ENCODE assay signal across 10 mouse cellular contexts in genomic region chr3:131335117-131335547, GRCm38 (mm10). TPM values are rescaled to one million over a fixed set of nuclear protein-coding genes. Genes with fewer than 3 reads are reported as not detected.
A peak's percentile ranks its signal among the peaks of the same experiment; 100 is the strongest.
DNase-seq lines count a peak whose midpoint lies in the region; ATAC-seq lines count a peak whose summit lies in the region.
"Had no signal": no experiment of that assay in that cellular context is flagged by ENCODE, and none has a peak within 500 bp of the region (broad histone marks: within the 10 kb centered on the region; RNA-seq: fewer than 3 reads in every experiment).

No protein-coding gene starts in this region.

- no peaks in the 10 kb centered on the region for H3K36me3 ChIP-seq in heart, embryonic 11.5 days (ENCODE audit: control insufficient read depth, insufficient read depth, low read length)
- no peaks in the 10 kb centered on the region for H3K36me3 ChIP-seq in megakaryocyte, embryonic 14.5 days (replicated peaks; ENCODE audit: low read length)
- H3K36me3 ChIP-seq in limb, embryonic 11.5 days (ENCODE audit: control insufficient read depth, insufficient read depth, low read length), result no peaks in the 10 kb centered on the region

- peaks cover 8% of the 10 kb centered on the region; the same call in 1 of the 2 replicates for H3K4me1 ChIP-seq in heart, embryonic 11.5 days (ENCODE audit: control insufficient read depth, insufficient read depth, low read length)
- H3K4me1 ChIP-seq in megakaryocyte, embryonic 14.5 days, result peaks cover 41% of the 10 kb centered on the region
- peaks cover 14% of the 10 kb centered on the region for H3K4me1 ChIP-seq in limb, embryonic 11.5 days (ENCODE audit: control insufficient read depth, insufficient read depth, low read length)

- intact Hi-C loops in heart, postnatal 36 days (cut with DNase I), result no loop called here

- peak overlapping the region; percentile 60; the same call in 1 of the 2 replicates for H3K27ac ChIP-seq in heart, embryonic 11.5 days (ENCODE audit: low read depth, low read length)
- no peak overlapping the region for H3K27ac ChIP-seq in limb, embryonic 11.5 days (replicated peaks; ENCODE audit: low read depth, low read length)

- ATAC-seq in heart, embryonic 11.5 days (replicated peaks; ENCODE audit: insufficient number of reproducible peaks, low FRiP score, low TSS enrichment), result no peak
- no peak for ATAC-seq in megakaryocyte, adult 5-6 weeks (ENCODE audit: poor library complexity, severe bottlenecking)
- ATAC-seq in limb, embryonic 11.5 days (ENCODE audit: insufficient number of reproducible peaks, low FRiP score, low TSS enrichment, low read depth), result no peak

- DNase-seq in heart, postnatal 36 days, result no peak
- DNase-seq in limb, embryonic 11.5 days (ENCODE audit: low spot score), result no peak
- DNase-seq in thymus, postnatal 14 days, result peak; percentile 16
- no peak for DNase-seq in urinary bladder, postnatal 25 days (ENCODE audit: low spot score)
- no peak for DNase-seq in layer of hippocampus, postnatal 36 days
- DNase-seq: gastrocnemius, postnatal 10 days had no signal

- H3K4me2 ChIP-seq in heart, embryonic 11.5 days, result peak overlapping the region; percentile 63
- peak overlapping the region; percentile 10; the same call in 1 of the 2 replicates for H3K4me2 ChIP-seq in limb, embryonic 11.5 days (ENCODE audit: low read depth, severe bottlenecking)

- no peaks in the 10 kb centered on the region for H3K9me3 ChIP-seq in heart, embryonic 11.5 days (replicated peaks; ENCODE audit: control insufficient read depth, low read length)
- H3K9me3 ChIP-seq in megakaryocyte, embryonic 14.5 days, result peaks cover 11% of the 10 kb centered on the region
- no peaks in the 10 kb centered on the region for H3K9me3 ChIP-seq in limb, embryonic 11.5 days (ENCODE audit: control insufficient read depth, low read length)

- H3K4me3 ChIP-seq in heart, embryonic 11.5 days (ENCODE audit: low read depth, low read length), result no peak overlapping the region
- peak overlapping the region; percentile 89 for H3K4me3 ChIP-seq in megakaryocyte, embryonic 14.5 days (replicated peaks)
- H3K4me3 ChIP-seq in limb, embryonic 11.5 days (ENCODE audit: low read depth, low read length), result no peak overlapping the region
- H3K4me3 ChIP-seq: erythroblast, embryonic 14.5 days had no signal

- H3K9ac ChIP-seq in heart, embryonic 11.5 days (ENCODE audit: low read depth, low read length), result peak overlapping the region; percentile 46; the same call in 1 of the 2 replicates
- no peak overlapping the region for H3K9ac ChIP-seq in limb, embryonic 11.5 days (ENCODE audit: low read length)

- H3K27me3 ChIP-seq in heart, embryonic 11.5 days (ENCODE audit: control insufficient read depth, insufficient read depth, low read length), result no peaks in the 10 kb centered on the region
- peaks cover 19% of the 10 kb centered on the region for H3K27me3 ChIP-seq in megakaryocyte, embryonic 14.5 days (replicated peaks)
- no peaks in the 10 kb centered on the region for H3K27me3 ChIP-seq in limb, embryonic 11.5 days (ENCODE audit: control insufficient read depth, insufficient read depth, low read length)

- 54% methylated on average over 8 of the region's 8 CpGs for WGBS in heart, embryonic 11.5 days (ENCODE audit: insufficient replicate concordance)
- 52% methylated on average over 8 of the region's 8 CpGs for WGBS in limb, embryonic 11.5 days

RNA-seq across cellular contexts. Expression of gene Cyp2u1, which starts 32.1 kb away (rescaled TPM):
- 8.1 and 8.4 TPM in 2 replicates for polyA plus RNA-seq in heart, embryonic 11.5 days (2014; fragmentation: Nextera tagmentation; extraction: Ambion mirVana)
- 10 to 100 TPM; 30.4 to 32.3 TPM for total RNA-seq in heart, postnatal 36 days (2021)
- polyA plus RNA-seq in megakaryocyte, embryonic 14.5 days (2012; ENCODE audit: insufficient read depth, low replicate concordance), result not detected in 2 replicates
- total RNA-seq in megakaryocyte, adult 5-6 weeks (2015), result 0.18 TPM in 1 of 2 replicates, not detected in the other
- 0.15 and 0.20 TPM in 2 replicates for total RNA-seq in megakaryocyte, adult 5-6 weeks (2017)
- polyA plus RNA-seq in limb, embryonic 11.5 days (2014; fragmentation: Nextera tagmentation; extraction: Ambion mirVana), result 1.1 and 1.7 TPM in 2 replicates
- 10 to 100 TPM; 15.6 to 15.7 TPM for total RNA-seq in layer of hippocampus, postnatal 36 days (2021)
- polyA plus RNA-seq: erythroblast, embryonic 14.5 days had no signal

Comparison
In these comparisons a context has a peak if more than half of its experiments do, and no peak if none do; other contexts are left out.
1. RNA of gene Cyp2u1, which starts 32.1 kb away (total RNA-seq): 30.4 to 32.3 TPM in heart, postnatal 36 days and 15.6 to 15.7 TPM in layer of hippocampus, postnatal 36 days; 0.15 to 0.20 TPM in megakaryocyte, adult 5-6 weeks; every median in the first group is over 10 times any median in the second.